Mouse (Mus musculus) limb, embryonic 14.5 days (tissue): ENCODE results near the gene Plxna4. TPM values are rescaled to one million over a fixed set of nuclear protein-coding genes. Genes with fewer than 3 reads are reported as not detected.

ENCODE experiments used
- ATAC-seq: fragments of 200-750 bp; cut with Nextera tagmentation; 2 replicates; pipeline ENCODE4 v1.8.0; 2017; ENCODE audit warnings: low read depth, moderate number of reproducible peaks, moderate TSS enrichment; ENCODE audit not compliant: low FRiP score
- DNase-seq: peaks from one replicate; pipeline ENCODE4 v3.0.0-alpha.2; 2015; ENCODE audit warnings: low spot score
- H3K27ac ChIP-seq: fragments of 300-500 bp; sonication (generic); replicated peaks from 2 replicates; pipeline ENCODE4 v1.5.1; 2014; ENCODE audit warnings: low read depth, mild to moderate bottlenecking, low read length, moderate library complexity, mixed read lengths
- H3K27me3 ChIP-seq: fragments of 300-500 bp; sonication (generic); 2 replicates; pipeline ENCODE4 v1.6.1; 2014; ENCODE audit warnings: low read length, mixed read lengths; ENCODE audit not compliant: control insufficient read depth, insufficient read depth
- H3K36me3 ChIP-seq: fragments of 300-500 bp; sonication (generic); 2 replicates; pipeline ENCODE4 v1.6.1; 2014; ENCODE audit warnings: mild to moderate bottlenecking, low read length, moderate library complexity, mixed read lengths; ENCODE audit not compliant: control insufficient read depth, insufficient read depth
- H3K4me1 ChIP-seq: fragments of 300-500 bp; sonication (generic); 2 replicates; pipeline ENCODE4 v1.6.1; 2014; ENCODE audit warnings: antibody characterized with exemption, low read length, mixed read lengths; ENCODE audit not compliant: control insufficient read depth, insufficient read depth
- H3K4me2 ChIP-seq: fragments of 300-500 bp; sonication (generic); replicated peaks from 2 replicates; pipeline ENCODE4 v1.6.1; 2014; ENCODE audit warnings: low read depth, mild to moderate bottlenecking, low read length, moderate library complexity; ENCODE audit not compliant: severe bottlenecking
- H3K4me3 ChIP-seq: fragments of 300-500 bp; sonication (generic); replicated peaks from 2 replicates; pipeline ENCODE4 v1.5.1; 2014; ENCODE audit warnings: low read length
- H3K9ac ChIP-seq: fragments of 300-500 bp; sonication (generic); 2 replicates; pipeline ENCODE4 v1.6.1; 2014; ENCODE audit warnings: mild to moderate bottlenecking, low read depth, low read length, moderate library complexity; ENCODE audit not compliant: severe bottlenecking
- H3K9me3 ChIP-seq: fragments of 300-500 bp; sonication (generic); 2 replicates; pipeline ENCODE4 v1.6.1; 2016; ENCODE audit warnings: low read length; ENCODE audit not compliant: control insufficient read depth
- POLR2A ChIP-seq: fragments of 200-500 bp; IDR thresholded peaks from 2 replicates; pipeline ENCODE4 v1.8.0; 2012; ENCODE audit warnings: inconsistent platforms, mild to moderate bottlenecking, moderate library complexity, borderline replicate concordance; ENCODE audit not compliant: insufficient read depth, insufficient read length; ENCODE audit errors: extremely low read depth
- WGBS: fragments of 180-500 bp; shearing (Covaris S2); extraction: QIAGEN DNeasy Blood & Tissue Kit; methylation state at CpG from one replicate; pipeline ENCODE4 v1.1.7; 2014; 5-methylcytosine and 5-hydroxymethylcytosine counted together
- polyA plus RNA-seq, 2 experiments: library from polyadenylated mRNA; depleted of rRNA in 1 of 2; stranded (reverse) in 1 of 2; unstranded in 1 of 2; fragments of >200 nt; fragmentation: Nextera tagmentation in 1 of 2; extraction: Ambion mirVana in 1 of 2; gene quantifications; 2 replicates each; pipeline versions ENCODE4 v1.2.1 to v1.2.3; 2012 to 2014

Gene Plxna4
- polyA plus RNA-seq, 2 experiments: 4.4 to 6.4 TPM

DNA sequence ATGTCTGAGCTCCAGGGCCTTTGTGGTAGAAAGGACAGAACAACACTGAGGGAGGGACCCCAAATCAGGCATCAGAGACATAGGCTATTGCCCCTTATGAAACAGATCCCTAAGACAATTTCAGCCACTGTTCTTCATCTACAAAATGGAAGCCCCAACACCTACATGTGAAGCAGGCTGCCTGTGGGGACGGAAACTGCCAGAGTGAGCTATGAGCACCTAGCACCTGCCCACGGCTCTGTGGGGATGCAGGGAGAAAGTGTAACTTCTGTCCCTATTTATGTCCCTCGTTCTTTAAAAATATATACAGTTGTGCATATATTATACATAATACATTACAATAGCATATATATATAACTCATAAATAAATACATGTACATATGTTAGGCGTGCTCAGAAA lies 16.9 kb upstream of the Plxna4 start:
- H3K4me1 ChIP-seq: no peaks in the 10 kb centered on the region
- no peaks in the 10 kb centered on the region for H3K36me3 ChIP-seq
- H3K27me3 ChIP-seq: no peaks in the 10 kb centered on the region
- no peak overlapping the region for H3K9ac ChIP-seq
- H3K4me2 ChIP-seq: no peak overlapping the region
- no peak overlapping the region for H3K27ac ChIP-seq
- TF ChIP-seq POLR2A: no peak
- H3K9me3 ChIP-seq: no peaks in the 10 kb centered on the region
- no peak overlapping the region for H3K4me3 ChIP-seq
- DNase-seq: no peak
- WGBS: 86% methylated on average over 4 of the region's 4 CpGs
- no peak for ATAC-seq

DNA sequence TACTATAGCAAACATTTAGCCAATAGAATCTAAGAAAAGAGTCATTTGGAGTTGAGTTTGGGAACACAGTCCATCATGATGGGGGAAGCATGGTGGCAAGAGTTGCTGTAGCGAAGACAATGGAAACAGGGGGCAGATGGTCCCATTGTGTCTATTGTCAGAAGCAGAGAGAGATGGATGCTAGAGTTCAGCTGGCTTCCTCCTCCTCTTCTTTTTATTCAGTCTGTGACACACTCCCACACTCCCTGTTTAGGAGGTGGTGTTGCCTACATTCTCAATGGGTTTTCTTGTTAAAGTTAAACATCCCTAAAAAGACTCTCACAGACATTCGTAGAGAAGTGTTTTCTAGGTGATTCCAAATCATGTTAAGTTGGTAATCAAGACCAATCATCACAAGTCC lies 14.1 kb upstream of the Plxna4 start:
- WGBS: 86% methylated on average over 2 of the region's 2 CpGs
- H3K27ac ChIP-seq: no peak overlapping the region
- no peaks in the 10 kb centered on the region for H3K9me3 ChIP-seq
- no peak overlapping the region for H3K9ac ChIP-seq
- H3K27me3 ChIP-seq: no peaks in the 10 kb centered on the region
- DNase-seq: no peak
- H3K36me3 ChIP-seq: no peaks in the 10 kb centered on the region
- H3K4me2 ChIP-seq: no peak overlapping the region
- ATAC-seq: no peak
- H3K4me1 ChIP-seq: no peaks in the 10 kb centered on the region
- no peak overlapping the region for H3K4me3 ChIP-seq
- no peak for TF ChIP-seq POLR2A

DNA sequence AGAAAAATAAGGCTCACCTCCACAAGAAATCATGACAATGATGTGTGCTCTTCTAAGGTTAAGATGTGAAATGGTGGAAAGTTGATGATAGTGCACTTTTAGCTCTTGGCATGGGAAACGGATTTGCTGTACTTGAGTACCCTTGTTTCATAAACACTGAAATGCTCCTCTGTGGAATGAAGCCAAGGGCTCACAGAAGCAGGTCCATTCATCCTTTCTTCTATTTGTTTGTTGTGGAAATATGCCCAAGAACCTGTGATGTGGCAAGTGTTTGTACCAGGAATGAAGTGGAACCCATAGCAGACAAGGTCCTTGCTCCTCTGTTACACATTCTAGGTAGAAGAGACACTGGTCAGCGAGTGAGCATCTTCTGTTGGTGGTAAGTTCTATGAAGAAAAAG lies 13.3 kb upstream of the Plxna4 start:
- TF ChIP-seq POLR2A: no peak

DNA sequence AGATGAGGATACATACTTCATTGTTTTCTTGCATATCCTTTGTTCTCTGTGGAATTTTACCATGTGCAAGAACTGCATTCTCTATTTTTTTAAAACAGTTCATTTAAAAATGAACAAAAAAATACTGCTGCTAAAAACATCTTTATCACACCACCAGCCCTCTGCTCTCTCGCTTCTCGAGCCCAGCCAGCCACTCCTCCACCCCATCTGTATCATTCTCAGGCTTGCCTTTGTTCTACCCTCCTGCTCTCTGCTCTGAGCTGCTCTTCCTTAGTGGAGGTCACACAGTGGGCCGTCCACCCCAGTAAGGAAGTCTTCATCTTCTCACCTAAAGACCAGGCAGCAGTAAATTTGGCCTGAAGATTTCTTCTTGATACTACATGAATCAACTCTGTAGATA lies 7.6 kb upstream of the Plxna4 start:
- Histone ChIP-seq H3K4me1 (no peaks in the 10 kb centered on the region), H3K27ac (no peak overlapping the region), H3K9ac (no peak overlapping the region), H3K4me2 (no peak overlapping the region), H3K4me3 (no peak overlapping the region), H3K27me3 (peaks cover 5% of the 10 kb centered on the region; the same call in 1 of the 2 replicates), H3K9me3 (no peaks in the 10 kb centered on the region; the same call in 1 of the 2 replicates), H3K36me3 (no peaks in the 10 kb centered on the region)
- no peak for TF ChIP-seq POLR2A
- DNase-seq: no peak
- ATAC-seq: no peak
- WGBS: 49% methylated on average over 3 of the region's 3 CpGs

More for the DNA sequence above, 13.3 kb upstream of the Plxna4 start:
- Histone ChIP-seq H3K36me3 (no peaks in the 10 kb centered on the region), H3K9ac (no peak overlapping the region), H3K9me3 (no peaks in the 10 kb centered on the region), H3K4me1 (no peaks in the 10 kb centered on the region), H3K27ac (no peak overlapping the region), H3K27me3 (no peaks in the 10 kb centered on the region), H3K4me2 (no peak overlapping the region), H3K4me3 (no peak overlapping the region)
- no peak for ATAC-seq
- no peak for DNase-seq
- 65% methylated on average over 2 of the region's 2 CpGs for WGBS

- Histone ChIP-seq H3K4me3 (no peak overlapping the region), H3K4me1 (0 out of 2 replicates have a peak, but pooled peaks cover 3% of the 10 kb centered on the region), H3K27ac (no peak overlapping the region), H3K36me3 (no peaks in the 10 kb centered on the region), H3K4me2 (no peak overlapping the region), H3K27me3 (peaks cover 43% of the 10 kb centered on the region), H3K9me3 (no peaks in the 10 kb centered on the region; the same call in 1 of the 2 replicates), H3K9ac (no peak overlapping the region)
- DNase-seq (peak; percentile 72), ATAC-seq (no peak)
- WGBS: 28% methylated on average over 13 of the region's 13 CpGs
- TF ChIP-seq POLR2A: no peak
Observed at GRCm38 (mm10) chr6:32590979-32591758, 3.2 kb upstream of the Plxna4 start.
